In the genomic region with DNA sequence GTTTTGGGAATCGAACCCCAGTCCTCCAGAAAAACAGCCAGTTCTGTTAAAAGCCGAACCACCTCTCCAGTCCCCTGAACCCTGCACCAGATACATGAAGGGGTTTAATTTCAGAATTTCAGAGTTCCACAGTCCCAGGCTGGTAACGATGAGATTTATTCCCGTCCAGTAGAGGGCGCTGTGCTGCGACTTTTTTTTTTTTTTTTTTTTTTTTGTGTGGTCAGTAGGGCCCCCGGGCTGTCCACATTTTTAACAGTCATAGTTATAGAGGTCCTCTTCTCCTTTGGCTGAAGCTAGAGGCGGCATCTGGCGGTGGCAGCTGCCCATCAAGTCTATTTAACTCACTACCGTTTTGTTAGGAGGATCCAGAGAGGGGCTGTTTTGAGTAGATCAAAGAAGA, we compare ENCODE assay signal across 10 mouse cellular contexts. TPM values are rescaled to one million over a fixed set of nuclear protein-coding genes. Genes with fewer than 3 reads are reported as not detected.
DNase-seq lines count a peak whose midpoint lies in the region; ATAC-seq and TF ChIP-seq lines count a peak whose summit lies in the region.
"Had no signal": no experiment of that assay in that cellular context is flagged by ENCODE, and none has a peak within 500 bp of the region (broad histone marks: within the 10 kb centered on the region; RNA-seq: fewer than 3 reads in every experiment).

No protein-coding gene starts in this region.

- no peak for TF ChIP-seq POLR2A in MEL (IDR thresholded peaks at IDR 0.05; ENCODE audit: control insufficient read depth in 1 of 2, insufficient read depth in 1 of 2, low read depth in 1 of 2, low read length in 2 of 2, poor library complexity in 1 of 2)

- H3K4me2 ChIP-seq in hindbrain, embryonic 11.5 days (replicated peaks; ENCODE audit: low read depth, low read length): no peak overlapping the region; the same call in 1 of the 2 replicates
- H3K4me2 ChIP-seq in hindbrain, embryonic 12.5 days (replicated peaks): no peak overlapping the region
- H3K4me2 ChIP-seq in limb, embryonic 11.5 days (ENCODE audit: low read depth, severe bottlenecking): no peak overlapping the region
- H3K4me2 ChIP-seq: hindbrain, embryonic 15.5 days; neural tube, embryonic 13.5 days had no signal

- no peaks in the 10 kb centered on the region for H3K27me3 ChIP-seq in hindbrain, embryonic 11.5 days (ENCODE audit: control insufficient read depth, insufficient read depth, low read length)
- H3K27me3 ChIP-seq in hindbrain, embryonic 12.5 days: no peaks in the 10 kb centered on the region
- H3K27me3 ChIP-seq in MEL (ENCODE audit: control insufficient read depth in 1 of 2, insufficient read depth in 2 of 2, low read length in 2 of 2): no peaks in the 10 kb centered on the region
- H3K27me3 ChIP-seq in limb, embryonic 11.5 days (ENCODE audit: control insufficient read depth, insufficient read depth, low read length): no peaks in the 10 kb centered on the region
- H3K27me3 ChIP-seq: hindbrain, embryonic 15.5 days; neural tube, embryonic 13.5 days had no signal

- no peaks in the 10 kb centered on the region for H3K9me3 ChIP-seq in hindbrain, embryonic 11.5 days (ENCODE audit: control insufficient read depth, low read length)
- no peaks in the 10 kb centered on the region for H3K9me3 ChIP-seq in hindbrain, embryonic 12.5 days (replicated peaks)
- H3K9me3 ChIP-seq in MEL (replicated peaks; ENCODE audit: insufficient read depth, low read length): no peaks in the 10 kb centered on the region
- no peaks in the 10 kb centered on the region for H3K9me3 ChIP-seq in limb, embryonic 11.5 days (ENCODE audit: control insufficient read depth, low read length)
- H3K9me3 ChIP-seq: hindbrain, embryonic 15.5 days; neural tube, embryonic 13.5 days had no signal

- TF ChIP-seq EP300 in MEL (IDR thresholded peaks at IDR 0.05; ENCODE audit: low read depth in 1 of 2, low read length in 2 of 2): no peak

- no peak overlapping the region for H3K27ac ChIP-seq in hindbrain, embryonic 11.5 days (ENCODE audit: low read depth, low read length)
- no peak overlapping the region for H3K27ac ChIP-seq in hindbrain, embryonic 12.5 days
- H3K27ac ChIP-seq in MEL (ENCODE audit: control insufficient read depth, low read depth, low read length): no peak overlapping the region
- H3K27ac ChIP-seq in limb, embryonic 11.5 days (replicated peaks; ENCODE audit: low read depth, low read length): no peak overlapping the region
- H3K27ac ChIP-seq: hindbrain, embryonic 15.5 days; neural tube, embryonic 13.5 days had no signal

- peak; percentile 54 for DNase-seq in hindbrain, embryonic 11.5 days (ENCODE audit: low spot score)
- DNase-seq in 416B (ENCODE audit: low read depth): peak; percentile 81
- peak; percentile 50 for DNase-seq in MEL (ENCODE audit: low read depth, low spot score)
- peak; percentile 57 for DNase-seq in limb, embryonic 11.5 days (ENCODE audit: low spot score)
- DNase-seq in frontal cortex, postnatal 10 days (ENCODE audit: low spot score in 2 of 2): no peak
- no peak for DNase-seq in layer of hippocampus, adult 11-12 months (ENCODE audit: low spot score)
- no peak for DNase-seq in left cerebral cortex, adult 18-20 months (ENCODE audit: low spot score in 2 of 2)

- H3K36me3 ChIP-seq in hindbrain, embryonic 11.5 days (ENCODE audit: control insufficient read depth, insufficient read depth, low read length): no peaks in the 10 kb centered on the region
- no peaks in the 10 kb centered on the region for H3K36me3 ChIP-seq in hindbrain, embryonic 12.5 days
- peaks cover 0 to 3% of the 10 kb centered on the region in 2 experiments; a peak in 1 of 4 replicates for H3K36me3 ChIP-seq in MEL (ENCODE audit: control insufficient read depth in 1 of 2, insufficient read depth in 2 of 2, low read length in 2 of 2)
- H3K36me3 ChIP-seq in limb, embryonic 11.5 days (ENCODE audit: control insufficient read depth, insufficient read depth, low read length): no peaks in the 10 kb centered on the region
- H3K36me3 ChIP-seq: hindbrain, embryonic 15.5 days; neural tube, embryonic 13.5 days had no signal

- peak; percentile 14 for TF ChIP-seq RAD21 in MEL (IDR thresholded peaks at IDR 0.05; ENCODE audit: low read depth, low read length)

- no peaks in the 10 kb centered on the region for H3K4me1 ChIP-seq in hindbrain, embryonic 11.5 days (replicated peaks; ENCODE audit: control insufficient read depth, insufficient read depth, low read length)
- H3K4me1 ChIP-seq in hindbrain, embryonic 12.5 days: no peaks in the 10 kb centered on the region
- H3K4me1 ChIP-seq in MEL (ENCODE audit: control insufficient read depth in 1 of 2, insufficient read depth in 2 of 2, low read length in 2 of 2): peaks cover 0 to 4% of the 10 kb centered on the region in 2 experiments; a peak in 3 of 4 replicates
- H3K4me1 ChIP-seq in limb, embryonic 11.5 days (ENCODE audit: control insufficient read depth, insufficient read depth, low read length): no peaks in the 10 kb centered on the region
- H3K4me1 ChIP-seq: hindbrain, embryonic 15.5 days; neural tube, embryonic 13.5 days had no signal

- H3K9ac ChIP-seq in hindbrain, embryonic 11.5 days (ENCODE audit: low read depth, low read length): no peak overlapping the region
- H3K9ac ChIP-seq in hindbrain, embryonic 12.5 days: no peak overlapping the region
- H3K9ac ChIP-seq in MEL (ENCODE audit: control insufficient read depth, low read depth, low read length, poor library complexity, severe bottlenecking): peak overlapping the region; percentile 41; the same call in 1 of the 2 replicates
- H3K9ac ChIP-seq in limb, embryonic 11.5 days (ENCODE audit: low read length): no peak overlapping the region
- H3K9ac ChIP-seq: hindbrain, embryonic 15.5 days; neural tube, embryonic 13.5 days had no signal

- no peaks in the 10 kb centered on the region for H3K79me2 ChIP-seq in MEL (ENCODE audit: control insufficient read depth, insufficient read depth, low read length, poor library complexity)

- TF ChIP-seq CTCF in MEL (IDR thresholded peaks at IDR 0.05 in 2 of 3, conservative IDR thresholded peaks at IDR 0.05 in 1 of 3; ENCODE audit: control insufficient read depth in 1 of 3, insufficient read depth in 1 of 3, low read depth in 2 of 3, low read length in 3 of 3, poor library complexity in 1 of 3, severe bottlenecking in 1 of 3): peak; percentile 34 to 49 (median 43)

- WGBS in hindbrain, embryonic 11.5 days: 15% methylated on average over 10 of the region's 10 CpGs
- WGBS in hindbrain, embryonic 12.5 days: 14% methylated on average over 10 of the region's 10 CpGs
- whole genome bisulfite sequencing in limb, embryonic 11.5 days: 18% methylated on average over 10 of the region's 10 CpGs

- no peak overlapping the region for H3K4me3 ChIP-seq in hindbrain, embryonic 11.5 days (ENCODE audit: low read depth, low read length)
- H3K4me3 ChIP-seq in hindbrain, embryonic 12.5 days: no peak overlapping the region
- H3K4me3 ChIP-seq in MEL (ENCODE audit: control insufficient read depth in 1 of 2, insufficient read depth in 1 of 2, low read depth in 2 of 2, low read length in 2 of 2): no peak overlapping the region
- no peak overlapping the region for H3K4me3 ChIP-seq in limb, embryonic 11.5 days (ENCODE audit: low read depth, low read length)
- H3K4me3 ChIP-seq: hindbrain, embryonic 15.5 days; neural tube, embryonic 13.5 days had no signal

- ATAC-seq in hindbrain, embryonic 11.5 days (ENCODE audit: low FRiP score): no peak
- ATAC-seq in hindbrain, embryonic 12.5 days (ENCODE audit: low FRiP score): no peak
- ATAC-seq in limb, embryonic 11.5 days (ENCODE audit: insufficient number of reproducible peaks, low FRiP score, low TSS enrichment, low read depth): no peak

TF ChIP-seq in MEL, 35 proteins besides CTCF, POLR2A, EP300 and RAD21:
- no peak for TF ChIP-seq JUND (IDR thresholded peaks at IDR 0.05; ENCODE audit: low read depth, low read length)
- TF ChIP-seq USF1 (IDR thresholded peaks at IDR 0.05; ENCODE audit: low read depth, low read length): no peak
- TF ChIP-seq SIN3A (IDR thresholded peaks at IDR 0.05; ENCODE audit: low read length): no peak
- peak; percentile 30; the same call in 1 of the 2 replicates for TF ChIP-seq SMC3 (IDR thresholded peaks at IDR 0.05; ENCODE audit: low read depth, low read length)
- TF ChIP-seq CHD1 (IDR thresholded peaks at IDR 0.05; ENCODE audit: low read depth, low read length): no peak
- no peak for TF ChIP-seq MAFK (IDR thresholded peaks at IDR 0.05; ENCODE audit: borderline replicate concordance, low read depth, low read length)
- TF ChIP-seq MXI1 (IDR thresholded peaks at IDR 0.05; ENCODE audit: low read depth, low read length): no peak
- TF ChIP-seq ZKSCAN1 (IDR thresholded peaks at IDR 0.05; ENCODE audit: low read depth, low read length): no peak; the same call in 1 of the 2 replicates
- no peak for TF ChIP-seq USF2 (IDR thresholded peaks at IDR 0.05; ENCODE audit: borderline replicate concordance in 1 of 2, insufficient read depth in 1 of 2, low read depth in 1 of 2, low read length in 2 of 2)
- peak; percentile 94 for TF ChIP-seq ZNF384 (IDR thresholded peaks at IDR 0.05; ENCODE audit: low read depth, low read length)
- TF ChIP-seq MAX (IDR thresholded peaks at IDR 0.05; ENCODE audit: low read length): no peak
- no peak for TF ChIP-seq NELFE (IDR thresholded peaks at IDR 0.05; ENCODE audit: low read depth, low read length)
TF ChIP-seq in MEL: peak in this region for 2.

RNA-seq across cellular contexts. Expression of gene Hmgn2, which starts 37.1 kb away (rescaled TPM):
- polyA plus RNA-seq in hindbrain, embryonic 11.5 days (2014; fragmentation: Nextera tagmentation; extraction: Ambion mirVana): 3,330 and 3,354 TPM in 2 replicates
- 2,290 and 2,342 TPM in 2 replicates for polyA plus RNA-seq in hindbrain, embryonic 12.5 days (2016; fragmentation: Nextera tagmentation; extraction: Ambion mirVana)
- total RNA-seq in MEL (2012; rRNA removed): 125 and 131 TPM in 2 replicates
- 100 to 1,000 TPM; 186 to 230 TPM for polyA plus RNA-seq in MEL (2012; ENCODE audit: insufficient read depth in 1 of 2, insufficient read length in 2 of 2, low read depth in 1 of 2, low replicate concordance in 2 of 2, missing spikeins in 1 of 2)
- polyA plus RNA-seq in limb, embryonic 11.5 days (2014; fragmentation: Nextera tagmentation; extraction: Ambion mirVana): 3,322 and 3,460 TPM in 2 replicates
- total RNA-seq in left cerebral cortex, adult 18-20 months (2021): 100 to 1,000 TPM; 100 to 103 TPM

RNA-seq across cellular contexts. Expression of gene Rps6ka1, which starts 43.8 kb away (rescaled TPM):
- 27.9 and 28.7 TPM in 2 replicates for polyA plus RNA-seq in hindbrain, embryonic 11.5 days (2014; fragmentation: Nextera tagmentation; extraction: Ambion mirVana)
- polyA plus RNA-seq in hindbrain, embryonic 12.5 days (2016; fragmentation: Nextera tagmentation; extraction: Ambion mirVana): 30.3 and 37.4 TPM in 2 replicates
- 45.3 and 45.7 TPM in 2 replicates for total RNA-seq in MEL (2012; rRNA removed)
- polyA plus RNA-seq in MEL (2012; ENCODE audit: insufficient read depth in 1 of 2, insufficient read length in 2 of 2, low read depth in 1 of 2, low replicate concordance in 2 of 2, missing spikeins in 1 of 2): 10 to 100 TPM in 1 of 2 experiments, not detected in 1; 68.9 TPM
- polyA plus RNA-seq in limb, embryonic 11.5 days (2014; fragmentation: Nextera tagmentation; extraction: Ambion mirVana): 47.6 and 48.9 TPM in 2 replicates
- 10 to 100 TPM; 12.0 to 12.6 TPM for total RNA-seq in left cerebral cortex, adult 18-20 months (2021)

Comparison
In these comparisons a context has a peak if more than half of its experiments do, and no peak if none do; other contexts are left out.
1. DNase-seq: peak in hindbrain, embryonic 11.5 days (single experiment), 416B (single experiment), MEL (single experiment) and limb, embryonic 11.5 days (single experiment); none in frontal cortex, postnatal 10 days (0 of 2), layer of hippocampus, adult 11-12 months (single experiment) and left cerebral cortex, adult 18-20 months (0 of 2).